Mouse (Mus musculus) cerebellum, postnatal 10 days (tissue): Measurements from ENCODE around the gene Ccl21a.
"Not testable (repeated sequence)": the region's sequence is repeated elsewhere in the genome, so short reads cannot be mapped to it uniquely, and the experiment has no call there.

ENCODE experiments used
- DNase-seq, 2 experiments: peaks; one replicate each; pipeline ENCODE4 v3.0.0; 2021; ENCODE audit warnings: mixed read lengths in 2 of 2

Ccl21a gene

GRCm38 (mm10) chr4:42773893-42774292, at the start of gene Ccl21a:
Gene Ccl21a (minus strand): TSS chr4:42773993.
- DNase-seq, result not testable (repeated sequence)

- not testable (repeated sequence) for DNase-seq
Measured at GRCm38 (mm10) chr4:42756477-42756876, 17.3 kb downstream of the Ccl21a start, which contains the start of gene Ccl19. Gene Ccl19 (minus strand): TSS chr4:42756577.

- not testable (repeated sequence) for DNase-seq
Measured at GRCm38 (mm10) chr4:42735245-42735644, 38.5 kb downstream of the Ccl21a start, which contains the start of gene 4930578G10Rik. Gene 4930578G10Rik (plus strand): TSS chr4:42735545.
